In the genomic region with DNA sequence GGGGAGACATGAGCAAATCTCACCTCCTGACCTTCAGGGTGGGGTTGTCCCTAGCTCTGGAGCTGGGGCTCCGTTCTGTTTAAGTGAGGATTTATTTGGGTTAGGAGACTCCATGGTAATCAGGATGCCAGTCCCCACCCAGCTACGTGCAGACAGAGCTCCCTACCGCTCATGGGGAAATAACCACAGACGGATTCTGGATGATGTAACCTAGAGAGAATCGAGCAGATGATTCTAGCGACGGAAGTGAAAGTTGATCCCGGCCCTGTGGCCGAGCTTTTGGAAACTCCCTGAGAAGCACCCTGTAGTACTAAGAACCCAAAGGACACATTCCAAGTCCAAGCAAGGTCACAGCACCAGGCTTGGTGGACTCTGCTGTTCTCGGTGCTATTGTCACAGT, we compare ENCODE assay signal across 11 mouse cellular contexts. TPM values are rescaled to one million over a fixed set of nuclear protein-coding genes. Genes with fewer than 3 reads are reported as not detected.
A peak's percentile ranks its signal among the peaks of the same experiment; 100 is the strongest.
DNase-seq lines count a peak whose midpoint lies in the region; ATAC-seq and TF ChIP-seq lines count a peak whose summit lies in the region.
"Had no signal": no experiment of that assay in that cellular context is flagged by ENCODE, and none has a peak within 500 bp of the region (broad histone marks: within the 10 kb centered on the region; RNA-seq: fewer than 3 reads in every experiment).

No protein-coding gene starts in this region.

- no peaks in the 10 kb centered on the region for H3K36me3 ChIP-seq in embryonic facial prominence, embryonic 13.5 days
- no peaks in the 10 kb centered on the region for H3K36me3 ChIP-seq in embryonic facial prominence, embryonic 10.5 days (replicated peaks)
- no peaks in the 10 kb centered on the region for H3K36me3 ChIP-seq in testis, adult 2 months (ENCODE audit: control insufficient read depth, insufficient read depth, low read length)
- H3K36me3 ChIP-seq in stomach, postnatal 0 days (ENCODE audit: control insufficient read depth, insufficient read depth, low read length), result no peaks in the 10 kb centered on the region
- H3K36me3 ChIP-seq: heart, embryonic 13.5 days; midbrain, embryonic 12.5 days had no signal

- no peaks in the 10 kb centered on the region for H3K9me3 ChIP-seq in embryonic facial prominence, embryonic 13.5 days
- no peaks in the 10 kb centered on the region for H3K9me3 ChIP-seq in embryonic facial prominence, embryonic 10.5 days
- no peaks in the 10 kb centered on the region for H3K9me3 ChIP-seq in stomach, postnatal 0 days (ENCODE audit: control insufficient read depth, low read length)
- H3K9me3 ChIP-seq: heart, embryonic 13.5 days; midbrain, embryonic 12.5 days had no signal

- WGBS in embryonic facial prominence, embryonic 13.5 days, result 61% methylated on average over 10 of the region's 10 CpGs
- 78% methylated on average over 10 of the region's 10 CpGs for WGBS in embryonic facial prominence, embryonic 10.5 days
- 48% methylated on average over 10 of the region's 10 CpGs for WGBS in stomach, postnatal 0 days

- ATAC-seq in embryonic facial prominence, embryonic 13.5 days (ENCODE audit: insufficient number of reproducible peaks, insufficient read depth, low FRiP score, low TSS enrichment, low read depth), result no peak
- peak; percentile 49; the same call in 1 of the 2 replicates for ATAC-seq in stomach, postnatal 0 days (ENCODE audit: low FRiP score, low TSS enrichment)

- no peak for TF ChIP-seq CTCF in testis, adult 2 months (IDR thresholded peaks at IDR 0.05; ENCODE audit: control insufficient read depth, insufficient read depth, insufficient replicate concordance, low read depth, low read length)
- TF ChIP-seq CTCF in stomach, postnatal 0 days (IDR thresholded peaks at IDR 0.05; ENCODE audit: low read depth), result no peak

- TF ChIP-seq POLR2A in testis, adult 2 months (IDR thresholded peaks at IDR 0.05; ENCODE audit: control insufficient read depth, low read depth, low read length), result no peak

- H3K27me3 ChIP-seq in embryonic facial prominence, embryonic 13.5 days, result no peaks in the 10 kb centered on the region
- H3K27me3 ChIP-seq in embryonic facial prominence, embryonic 10.5 days (replicated peaks; ENCODE audit: low read depth, poor library complexity, severe bottlenecking), result no peaks in the 10 kb centered on the region
- H3K27me3 ChIP-seq in testis, adult 2 months (ENCODE audit: control insufficient read depth, insufficient read depth, low read length), result no peaks in the 10 kb centered on the region
- H3K27me3 ChIP-seq in stomach, postnatal 0 days (ENCODE audit: control insufficient read depth, insufficient read depth, low read length), result no peaks in the 10 kb centered on the region
- H3K27me3 ChIP-seq: midbrain, embryonic 12.5 days had no signal

- H3K4me3 ChIP-seq in embryonic facial prominence, embryonic 13.5 days, result no peak overlapping the region
- H3K4me3 ChIP-seq in embryonic facial prominence, embryonic 10.5 days, result no peak overlapping the region
- no peak overlapping the region for H3K4me3 ChIP-seq in testis, adult 2 months (ENCODE audit: control insufficient read depth, low read depth, low read length)
- no peak overlapping the region for H3K4me3 ChIP-seq in stomach, postnatal 0 days (ENCODE audit: low read depth, low read length)
- H3K4me3 ChIP-seq: heart, embryonic 13.5 days; midbrain, embryonic 12.5 days had no signal

- H3K9ac ChIP-seq in embryonic facial prominence, embryonic 13.5 days, result no peak overlapping the region
- H3K9ac ChIP-seq in stomach, postnatal 0 days (ENCODE audit: low read length), result no peak overlapping the region
- H3K9ac ChIP-seq: heart, embryonic 13.5 days; midbrain, embryonic 12.5 days had no signal

- H3K27ac ChIP-seq in embryonic facial prominence, embryonic 13.5 days, result peak overlapping the region; percentile 28; the same call in 1 of the 2 replicates
- no peak overlapping the region for H3K27ac ChIP-seq in embryonic facial prominence, embryonic 10.5 days (replicated peaks)
- 0 out of 2 replicates have a peak overlapping the region, but pooled peaks have one; percentile 21 for H3K27ac ChIP-seq in testis, adult 2 months (ENCODE audit: control insufficient read depth, insufficient read depth, low read depth, low read length)
- 0 out of 2 replicates have a peak overlapping the region, but pooled peaks have one; percentile 0 for H3K27ac ChIP-seq in stomach, postnatal 0 days (replicated peaks)
- H3K27ac ChIP-seq: heart, embryonic 13.5 days; midbrain, embryonic 12.5 days had no signal

- no peaks in the 10 kb centered on the region for H3K4me1 ChIP-seq in embryonic facial prominence, embryonic 13.5 days
- peaks cover 4% of the 10 kb centered on the region; the same call in 1 of the 2 replicates for H3K4me1 ChIP-seq in embryonic facial prominence, embryonic 10.5 days
- H3K4me1 ChIP-seq in testis, adult 2 months (ENCODE audit: control insufficient read depth, insufficient read depth, low read length), result no peaks in the 10 kb centered on the region
- H3K4me1 ChIP-seq in stomach, postnatal 0 days (replicated peaks; ENCODE audit: control insufficient read depth, insufficient read depth), result no peaks in the 10 kb centered on the region
- H3K4me1 ChIP-seq: heart, embryonic 13.5 days; midbrain, embryonic 12.5 days had no signal

- H3K4me2 ChIP-seq in embryonic facial prominence, embryonic 13.5 days, result no peak overlapping the region
- no peak overlapping the region for H3K4me2 ChIP-seq in stomach, postnatal 0 days (replicated peaks; ENCODE audit: low read depth)
- H3K4me2 ChIP-seq: heart, embryonic 13.5 days; midbrain, embryonic 12.5 days had no signal

- intact Hi-C loops in heart, postnatal 10 days (cut with DNase I), result no loop called here

- DNase-seq in embryonic facial prominence, embryonic 10.5 days (ENCODE audit: low spot score), result no peak
- DNase-seq in testis, postnatal 10 days (ENCODE audit: low spot score), result no peak
- DNase-seq in heart, postnatal 10 days, result peak; percentile 54 to 58
- DNase-seq in stomach, postnatal 0 days (ENCODE audit: low spot score), result no peak
- DNase-seq in right cerebral cortex, adult 18-20 months, result no peak
- no peak for DNase-seq in retina, postnatal 1 day
- DNase-seq: cerebellum, postnatal 36 days had no signal

- no peak for TF ChIP-seq EP300 in stomach, postnatal 0 days (optimal IDR thresholded peaks at IDR 0.05)

RNA-seq across cellular contexts. Expression of gene Rbpj, which starts 43.5 kb away (rescaled TPM):
- polyA plus RNA-seq in embryonic facial prominence, embryonic 13.5 days (2015; fragmentation: Nextera tagmentation; extraction: Ambion mirVana), result 42.0 and 42.6 TPM in 2 replicates
- 43.5 and 44.9 TPM in 2 replicates for polyA plus RNA-seq in embryonic facial prominence, embryonic 10.5 days (2016; fragmentation: Nextera tagmentation; extraction: Ambion mirVana)
- polyA plus RNA-seq in testis, adult 2 months (2012; rRNA removed), result 4.2 and 6.0 TPM in 2 replicates
- 10 to 100 TPM; 34.9 to 36.4 TPM for total RNA-seq in heart, postnatal 10 days (2021)
- polyA plus RNA-seq in stomach, postnatal 0 days (2015; fragmentation: Nextera tagmentation; extraction: Ambion mirVana), result 12.3 and 12.4 TPM in 2 replicates

Comparison
In these comparisons a context has a peak if more than half of its experiments do, and no peak if none do; other contexts are left out.
1. DNase-seq: peak in heart, postnatal 10 days (2 of 2); none in embryonic facial prominence, embryonic 10.5 days (single experiment), testis, postnatal 10 days (single experiment), stomach, postnatal 0 days (single experiment), right cerebral cortex, adult 18-20 months (single experiment) and retina, postnatal 1 day (single experiment).